Mouse (Mus musculus) bone marrow macrophage, adult 2 months (primary cell): ENCODE data around the gene Slc47a2.

Experiments
- CTCF ChIP-seq: IDR thresholded peaks from 2 replicates; pipeline ENCODE4 v1.5.1; 2012; ENCODE audit warnings: low read depth, mild to moderate bottlenecking, low read length, moderate library complexity
- POLR2A ChIP-seq: IDR thresholded peaks from 2 replicates; pipeline ENCODE4 v1.6.1; 2012; ENCODE audit warnings: mild to moderate bottlenecking, low read depth, low read length, borderline replicate concordance

- no peak for TF ChIP-seq POLR2A
- no peak for TF ChIP-seq CTCF
Measured at GRCm38 (mm10) chr11:61368668-61369067, 26.0 kb upstream of the Slc47a2 start.
